Mouse (Mus musculus) thymus, adult 2 months (tissue): ENCODE data around the gene Nudt9. TPM values are rescaled to one million over a fixed set of nuclear protein-coding genes. Genes with fewer than 3 reads are reported as not detected.

Experiments used
- DNase-seq: peaks from one replicate; pipeline ENCODE4 v3.0.0; 2021
- H3K27ac ChIP-seq: fragments of 200-500 bp; 2 replicates; pipeline ENCODE4 v1.5.1; 2012; ENCODE audit warnings: low read length, control low read depth; ENCODE audit not compliant: control insufficient read depth, insufficient read depth
- H3K27me3 ChIP-seq: fragments of 200-500 bp; 2 replicates; pipeline ENCODE4 v1.6.1; 2012; ENCODE audit warnings: mild to moderate bottlenecking, low read length, moderate library complexity, mixed read lengths; ENCODE audit not compliant: control insufficient read depth, insufficient read depth
- H3K36me3 ChIP-seq: fragments of 200-500 bp; 2 replicates; pipeline ENCODE4 v1.6.1; 2012; ENCODE audit warnings: mild to moderate bottlenecking, low read length, moderate library complexity; ENCODE audit not compliant: control insufficient read depth, insufficient read depth
- H3K4me1 ChIP-seq: fragments of 200-500 bp; replicated peaks from 2 replicates; pipeline ENCODE4 v1.6.1; 2012; ENCODE audit warnings: low read length; ENCODE audit not compliant: control insufficient read depth, insufficient read depth
- H3K4me3 ChIP-seq: fragments of 200-500 bp; 2 replicates; pipeline ENCODE4 v1.5.1; 2012; ENCODE audit warnings: mild to moderate bottlenecking, low read length, control low read depth, moderate library complexity; ENCODE audit not compliant: control insufficient read depth, insufficient read depth
- CTCF ChIP-seq: fragments of 200-500 bp; IDR thresholded peaks from 2 replicates; pipeline ENCODE4 v1.5.1; 2012; ENCODE audit warnings: mild to moderate bottlenecking, control low read depth, low read length, moderate library complexity, borderline replicate concordance; ENCODE audit not compliant: control insufficient read depth, poor library complexity, insufficient read depth; ENCODE audit errors: extremely low read depth
- POLR2A ChIP-seq: fragments of 200-500 bp; IDR thresholded peaks from 2 replicates; pipeline ENCODE4 v1.6.1; 2012; ENCODE audit warnings: mild to moderate bottlenecking, low read length, control low read depth, moderate library complexity; ENCODE audit not compliant: control insufficient read depth, poor library complexity, insufficient read depth; ENCODE audit errors: extremely low read depth
- WGBS: fragments of 180-500 bp; shearing (Covaris S2); methylation state at CpG from one replicate; pipeline ENCODE4 v1.1.7; 2018; 5-methylcytosine and 5-hydroxymethylcytosine counted together
- polyA plus RNA-seq: library from polyadenylated mRNA; depleted of rRNA; stranded (reverse); fragments of >200 nt; gene quantifications from 2 replicates; pipeline ENCODE4 v1.2.3, GENCODE M21; 2012; rRNA removed

Nudt9 gene
- polyA plus RNA-seq = 43.6 and 49.0 TPM in 2 replicates

- peak; percentile 97 for DNase-seq
- H3K36me3 ChIP-seq = peaks cover 3% of the 10 kb centered on the region; the same call in 1 of the 2 replicates
- peak within 1 kb of the TSS; percentile 65 for H3K27ac ChIP-seq
- H3K4me3 ChIP-seq = peak within 1 kb of the TSS; percentile 82
- TF ChIP-seq CTCF = peak; percentile 57; the same call in 1 of the 2 replicates
- TF ChIP-seq POLR2A = peak; percentile 72
- peaks cover 10% of the 10 kb centered on the region for H3K4me1 ChIP-seq
- WGBS = 4% methylated on average over 90 of the region's 90 CpGs
- no peaks in the 10 kb centered on the region for H3K27me3 ChIP-seq
Measured at GRCm38 (mm10) chr5:104046256-104047199, at the start of gene Nudt9. Gene Nudt9, plus strand, starts transcription at chr5:104046306.

- Histone ChIP-seq H3K27ac (no peak overlapping the region), H3K27me3 (no peaks in the 10 kb centered on the region), H3K4me3 (no peak overlapping the region), H3K4me1 (no peaks in the 10 kb centered on the region), H3K36me3 (peaks cover 5% of the 10 kb centered on the region; the same call in 1 of the 2 replicates)
- DNase-seq = no peak
- 68% methylated on average over 5 of the region's 5 CpGs for WGBS
- TF ChIP-seq POLR2A (no peak), CTCF (no peak)
Measured at GRCm38 (mm10) chr5:103998739-103999138, 47.4 kb upstream of the Nudt9 start.

- peak; percentile 80 for DNase-seq
- H3K27ac ChIP-seq = no peak overlapping the region
- TF ChIP-seq CTCF = no peak
- TF ChIP-seq POLR2A = no peak
Measured at GRCm38 (mm10) chr5:103999738-104000137, 46.4 kb upstream of the Nudt9 start.

GRCm38 (mm10) chr5:104002549-104003255 is 43.4 kb upstream of the Nudt9 start:
- Histone ChIP-seq H3K4me1 (peaks cover 8% of the 10 kb centered on the region), H3K36me3 (peaks cover 8% of the 10 kb centered on the region), H3K27ac (no peak overlapping the region), H3K4me3 (no peak overlapping the region), H3K27me3 (no peaks in the 10 kb centered on the region)
- no peak for DNase-seq
- WGBS = 93% methylated on average over 18 of the region's 18 CpGs
- TF ChIP-seq POLR2A (no peak), CTCF (no peak)

More at GRCm38 (mm10) chr5:103999738-104000137, 46.4 kb upstream of the Nudt9 start:
- no peak overlapping the region for H3K4me3 ChIP-seq
- no peaks in the 10 kb centered on the region for H3K4me1 ChIP-seq
- 13% methylated on average over 5 of the region's 5 CpGs for WGBS
- H3K36me3 ChIP-seq = peaks cover 8% of the 10 kb centered on the region; the same call in 1 of the 2 replicates
- H3K27me3 ChIP-seq = no peaks in the 10 kb centered on the region

GRCm38 (mm10) chr5:104003256-104003931 is 42.7 kb upstream of the Nudt9 start:
- no peak for TF ChIP-seq CTCF
- no peak for TF ChIP-seq POLR2A
- Histone ChIP-seq H3K4me3 (no peak overlapping the region), H3K27ac (no peak overlapping the region; the same call in 1 of the 2 replicates), H3K4me1 (peaks cover 9% of the 10 kb centered on the region), H3K36me3 (peaks cover 8% of the 10 kb centered on the region), H3K27me3 (no peaks in the 10 kb centered on the region)
- 94% methylated on average over 15 of the region's 15 CpGs for WGBS
- no peak for DNase-seq

- TF ChIP-seq POLR2A (no peak), CTCF (no peak)
- Histone ChIP-seq H3K36me3 (peaks cover 8% of the 10 kb centered on the region), H3K4me3 (no peak overlapping the region), H3K27me3 (no peaks in the 10 kb centered on the region), H3K4me1 (peaks cover 10% of the 10 kb centered on the region), H3K27ac (no peak overlapping the region; the same call in 1 of the 2 replicates)
- DNase-seq = no peak
- WGBS = 95% methylated on average over 2 of the region's 2 CpGs
Measured at GRCm38 (mm10) chr5:104003955-104004354, 42.2 kb upstream of the Nudt9 start.
